Mouse (Mus musculus) spleen, adult 2 months (tissue): ENCODE measurements around the gene Crim1.

Experiments used
- CTCF ChIP-seq: fragments of 200-500 bp; IDR thresholded peaks from 2 replicates; pipeline ENCODE4 v1.5.1; 2011; ENCODE audit warnings: mild to moderate bottlenecking, inconsistent platforms; ENCODE audit not compliant: insufficient read depth, insufficient read length, insufficient replicate concordance; ENCODE audit errors: extremely low read depth
- POLR2A ChIP-seq: fragments of 200-500 bp; IDR thresholded peaks from 2 replicates; pipeline ENCODE4 v1.6.1; 2011; ENCODE audit warnings: low read depth, low read length, inconsistent platforms

DNA sequence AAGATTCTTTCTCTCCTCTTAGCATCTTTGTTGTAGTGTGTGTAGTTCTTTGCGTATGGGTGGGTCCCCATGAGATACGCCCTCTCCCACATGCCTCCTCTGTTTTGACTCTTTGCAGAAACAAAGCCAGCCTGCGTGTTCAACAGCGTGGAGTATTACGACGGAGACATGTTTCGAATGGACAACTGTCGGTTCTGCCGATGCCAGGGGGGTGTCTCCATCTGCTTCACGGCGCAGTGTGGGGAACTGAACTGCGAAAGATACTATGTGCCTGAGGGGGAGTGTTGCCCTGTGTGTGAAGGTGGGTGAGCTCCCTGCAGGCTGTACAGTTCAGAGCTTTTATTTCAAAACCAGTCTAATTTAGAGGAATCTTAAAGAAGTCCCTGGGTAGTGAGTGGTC, 113.0 kb downstream of the Crim1 start:
- no peak for TF ChIP-seq POLR2A
- no peak for TF ChIP-seq CTCF
